Mouse (Mus musculus) embryonic fibroblast, embryonic 13.5 days (primary cell): ENCODE results near the gene Fra10ac1.

Source experiments
- CTCF ChIP-seq: IDR thresholded peaks from 2 replicates; pipeline ENCODE4 v1.5.1; 2011; ENCODE audit warnings: mild to moderate bottlenecking, control low read depth, low read length, moderate library complexity, borderline replicate concordance; ENCODE audit not compliant: insufficient read depth
- POLR2A ChIP-seq: IDR thresholded peaks from 2 replicates; pipeline ENCODE4 v1.6.1; 2011; ENCODE audit warnings: low read depth, mild to moderate bottlenecking, control low read depth, low read length, moderate library complexity

DNA sequence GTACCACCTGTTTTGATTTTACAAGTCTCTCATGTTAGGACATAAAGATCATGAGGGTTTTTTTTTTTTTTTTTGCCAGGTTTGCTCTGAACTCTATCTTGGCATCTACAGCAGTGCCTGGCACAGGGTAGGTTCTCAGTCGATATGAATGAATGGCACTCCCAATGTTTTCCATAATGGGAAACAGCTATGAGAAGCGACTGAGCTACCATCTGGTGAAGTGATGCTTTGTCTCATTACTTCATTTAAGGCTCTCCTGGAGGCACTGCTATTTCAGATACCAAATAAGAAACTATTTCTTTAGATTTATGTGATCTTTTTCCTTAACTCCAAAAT lies 36.6 kb downstream of the Fra10ac1 start:
- TF ChIP-seq POLR2A (no peak), CTCF (no peak)
